Mouse (Mus musculus) E14TG2a.4 (cell line): ENCODE results near the gene Tcf7l2.

Experiments used
- CTCF ChIP-seq: conservative IDR thresholded peaks from 2 replicates; pipeline ENCODE4 v1.5.1; 2014; ENCODE audit warnings: low read length
- NANOG ChIP-seq: IDR thresholded peaks from 2 replicates; pipeline ENCODE4 v1.6.1; 2014; ENCODE audit warnings: borderline replicate concordance, low read length, mixed read lengths

DNA sequence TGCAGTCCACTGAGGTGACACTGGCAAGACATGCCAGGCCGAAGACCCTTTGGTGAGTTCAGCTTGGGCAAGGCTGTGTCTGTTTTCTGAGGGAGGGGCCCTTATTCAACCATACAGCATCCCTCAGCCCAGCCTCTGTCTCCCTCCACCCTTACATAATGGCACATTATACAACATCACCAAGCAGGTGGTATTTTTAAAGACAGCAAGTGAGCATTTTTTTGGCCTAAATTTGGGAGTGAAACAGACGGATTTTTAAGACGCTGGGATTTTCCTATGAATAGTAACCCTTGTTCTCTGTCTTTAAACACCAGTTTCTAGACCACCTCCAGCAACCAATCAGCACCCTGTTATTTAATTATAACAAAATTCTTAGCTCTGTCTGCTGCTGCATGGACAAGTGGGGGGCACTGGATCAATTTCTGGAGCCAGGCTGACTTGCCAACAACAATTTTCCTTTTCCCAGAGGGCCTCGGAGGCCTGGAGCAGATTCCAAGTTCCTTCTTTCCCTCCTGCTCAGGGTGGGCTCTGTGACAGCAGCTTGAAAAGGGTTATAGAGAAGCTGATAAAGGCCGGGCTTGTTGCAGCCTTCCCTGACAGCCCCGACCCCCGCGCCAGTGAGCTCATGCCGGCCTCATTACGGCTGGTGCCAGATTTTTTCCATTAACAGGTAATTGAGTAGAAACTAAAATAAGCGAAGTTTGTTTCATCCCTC is 199.1 kb downstream of the Tcf7l2 start:
- TF ChIP-seq CTCF (no peak), NANOG (no peak)
